Mouse (Mus musculus) lung, postnatal 0 days (tissue): ENCODE data around the gene Eras. TPM values are rescaled to one million over a fixed set of nuclear protein-coding genes. Genes with fewer than 3 reads are reported as not detected.

ENCODE experiments used
- ATAC-seq: fragments of 200-750 bp; cut with Nextera tagmentation; 2 replicates; pipeline ENCODE4 v1.8.0; 2017; ENCODE audit warnings: moderate library complexity
- DNase-seq: peaks from one replicate; pipeline ENCODE4 v3.0.0-alpha.2; 2016; ENCODE audit warnings: low spot score
- H3K27ac ChIP-seq: fragments of 300-500 bp; sonication (generic); 2 replicates; pipeline ENCODE4 v1.5.1; 2014; ENCODE audit warnings: antibody characterized with exemption, mild to moderate bottlenecking, low read length, mixed read lengths
- H3K27me3 ChIP-seq: fragments of 300-500 bp; sonication (generic); replicated peaks from 2 replicates; pipeline ENCODE4 v1.6.1; 2014; ENCODE audit warnings: low read length, mixed read lengths; ENCODE audit not compliant: insufficient read depth
- H3K36me3 ChIP-seq: fragments of 300-500 bp; sonication (generic); 2 replicates; pipeline ENCODE4 v1.6.1; 2014; ENCODE audit warnings: low read length, mixed read lengths; ENCODE audit not compliant: insufficient read depth
- H3K4me1 ChIP-seq: fragments of 300-500 bp; sonication (generic); 2 replicates; pipeline ENCODE4 v1.6.1; 2014; ENCODE audit warnings: antibody characterized with exemption, low read depth, low read length, mixed read lengths; ENCODE audit not compliant: insufficient read depth
- H3K4me2 ChIP-seq: fragments of 300-500 bp; sonication (generic); replicated peaks from 2 replicates; pipeline ENCODE4 v1.6.1; 2014; ENCODE audit warnings: low read depth, mild to moderate bottlenecking, low read length, moderate library complexity, mixed read lengths
- H3K4me3 ChIP-seq: fragments of 300-500 bp; sonication (generic); 2 replicates; pipeline ENCODE4 v1.5.1; 2014; ENCODE audit warnings: low read depth, low read length
- H3K9ac ChIP-seq: fragments of 300-500 bp; sonication (generic); replicated peaks from 2 replicates; pipeline ENCODE4 v1.6.1; 2014; ENCODE audit warnings: low read depth, mild to moderate bottlenecking
- H3K9me3 ChIP-seq: fragments of 300-500 bp; sonication (generic); 2 replicates; pipeline ENCODE4 v1.6.1; 2016; ENCODE audit warnings: low read length, mixed read lengths
- CTCF ChIP-seq: IDR thresholded peaks from 2 replicates; pipeline ENCODE4 v1.5.1; 2016; ENCODE audit warnings: antibody characterized with exemption, mild to moderate bottlenecking
- EP300 ChIP-seq: IDR thresholded peaks from 2 replicates; pipeline ENCODE4 v1.6.1; 2016; ENCODE audit warnings: antibody characterized with exemption, mild to moderate bottlenecking, control low read depth
- WGBS: fragments of 180-500 bp; shearing (Covaris S2); extraction: QIAGEN DNeasy Blood & Tissue Kit; methylation state at CpG from one replicate; pipeline ENCODE4 v1.1.7; 2014; 5-methylcytosine and 5-hydroxymethylcytosine counted together
- polyA plus RNA-seq: library from polyadenylated mRNA; unstranded; fragments of >200 nt; fragmentation: Nextera tagmentation; extraction: Ambion mirVana; gene quantifications from 2 replicates; pipeline ENCODE4 v1.2.1, GENCODE M21; 2015

The Eras gene
- polyA plus RNA-seq, 1 experiment from 2014 or later = not detected

GRCm38 (mm10) chrX:7904441-7904840, 24.0 kb downstream of the Eras start:
- no peak overlapping the region for H3K4me2 ChIP-seq
- no peaks in the 10 kb centered on the region for H3K9me3 ChIP-seq
- TF ChIP-seq CTCF = no peak
- no peak for TF ChIP-seq EP300
- no peak overlapping the region for H3K9ac ChIP-seq
- no peaks in the 10 kb centered on the region for H3K27me3 ChIP-seq
- ATAC-seq (no peak), DNase-seq (no peak)
- 89% methylated on average over 5 of the region's 5 CpGs for WGBS
- no peak overlapping the region for H3K4me3 ChIP-seq
- H3K4me1 ChIP-seq = no peaks in the 10 kb centered on the region
- H3K27ac ChIP-seq = no peak overlapping the region
- H3K36me3 ChIP-seq = no peaks in the 10 kb centered on the region

GRCm38 (mm10) chrX:7898880-7899874, 29.2 kb downstream of the Eras start, which contains the start of the genes Pqbp1 and Timm17b:
Gene Pqbp1 (minus strand): TSS chrX:7899269.
Gene Timm17b (plus strand): TSS chrX:7899357.
- peak within 1 kb of the TSS; percentile 39 for H3K9ac ChIP-seq
- DNase-seq = peak; percentile 95
- ATAC-seq = peak; percentile 99
- peak within 1 kb of the TSS; percentile 50 for H3K4me2 ChIP-seq
- H3K4me3 ChIP-seq = peak within 1 kb of the TSS; percentile 54
- 12% methylated on average over 61 of the region's 62 CpGs for WGBS
- TF ChIP-seq EP300 (peak; percentile 57), CTCF (no peak)
- peak within 1 kb of the TSS; percentile 85 for H3K27ac ChIP-seq
- no peaks in the 10 kb centered on the region for H3K36me3 ChIP-seq
- no peaks in the 10 kb centered on the region for H3K27me3 ChIP-seq
- H3K4me1 ChIP-seq = no peaks in the 10 kb centered on the region
- H3K9me3 ChIP-seq = no peaks in the 10 kb centered on the region

- no peaks in the 10 kb centered on the region for H3K9me3 ChIP-seq
- ATAC-seq = no peak
Measured at GRCm38 (mm10) chrX:7898211-7898610, 30.2 kb downstream of the Eras start.

GRCm38 (mm10) chrX:7883841-7884567, 44.4 kb downstream of the Eras start, which contains the start of gene Slc35a2:
Gene Slc35a2 (plus strand): TSS chrX:7884028.
- Histone ChIP-seq H3K27me3 (no peaks in the 10 kb centered on the region), H3K4me1 (no peaks in the 10 kb centered on the region; the same call in 1 of the 2 replicates), H3K4me3 (peak within 1 kb of the TSS; percentile 47), H3K4me2 (peak within 1 kb of the TSS; percentile 56), H3K9me3 (no peaks in the 10 kb centered on the region), H3K27ac (peak within 1 kb of the TSS; percentile 83), H3K9ac (no peak within 1 kb of the TSS), H3K36me3 (no peaks in the 10 kb centered on the region)
- TF ChIP-seq EP300 = no peak
- TF ChIP-seq CTCF = peak; percentile 31
- DNase-seq (peak; percentile 94), ATAC-seq (peak; percentile 97)
- WGBS = 13% methylated on average over 40 of the region's 49 CpGs

More at GRCm38 (mm10) chrX:7898211-7898610, 30.2 kb downstream of the Eras start:
- H3K27me3 ChIP-seq = no peaks in the 10 kb centered on the region
- H3K27ac ChIP-seq = no peak overlapping the region
- peak overlapping the region; percentile 54 for H3K4me3 ChIP-seq
- no peak for DNase-seq
- peak overlapping the region; percentile 50 for H3K4me2 ChIP-seq
- H3K9ac ChIP-seq = no peak overlapping the region
- H3K4me1 ChIP-seq = no peaks in the 10 kb centered on the region
- H3K36me3 ChIP-seq = no peaks in the 10 kb centered on the region
- no peak for TF ChIP-seq EP300
- no peak for TF ChIP-seq CTCF
- WGBS = 16% methylated on average over 12 of the region's 13 CpGs

- Histone ChIP-seq H3K27me3 (no peaks in the 10 kb centered on the region), H3K9me3 (no peaks in the 10 kb centered on the region), H3K9ac (no peak overlapping the region), H3K27ac (no peak overlapping the region), H3K4me2 (peak overlapping the region; percentile 22; the same call in 1 of the 2 replicates), H3K4me3 (no peak overlapping the region), H3K36me3 (no peaks in the 10 kb centered on the region), H3K4me1 (no peaks in the 10 kb centered on the region; the same call in 1 of the 2 replicates)
- TF ChIP-seq EP300 = no peak
- TF ChIP-seq CTCF = peak; percentile 65
- ATAC-seq (peak; percentile 37), DNase-seq (peak; percentile 84)
- WGBS = 18% methylated on average over 11 of the region's 11 CpGs
Measured at GRCm38 (mm10) chrX:7879819-7880218, 48.6 kb downstream of the Eras start.

- TF ChIP-seq EP300 (no peak), CTCF (no peak)
- H3K4me3 ChIP-seq = peak overlapping the region; percentile 38
- no peak for DNase-seq
- no peak overlapping the region for H3K27ac ChIP-seq
- 23% methylated on average over 17 of the region's 21 CpGs for WGBS
- H3K4me2 ChIP-seq = peak overlapping the region; percentile 68
- no peaks in the 10 kb centered on the region for H3K27me3 ChIP-seq
- no peak overlapping the region for H3K9ac ChIP-seq
- peak; percentile 11 for ATAC-seq
- no peaks in the 10 kb centered on the region for H3K36me3 ChIP-seq
- H3K4me1 ChIP-seq = no peaks in the 10 kb centered on the region
- no peaks in the 10 kb centered on the region for H3K9me3 ChIP-seq
Measured at GRCm38 (mm10) chrX:7878495-7878894, 49.9 kb downstream of the Eras start.
